Mouse (Mus musculus): ENCODE measurements around the gene Arhgap9. TPM values are rescaled to one million over a fixed set of nuclear protein-coding genes. Genes with fewer than 3 reads are reported as not detected.

Arhgap9 gene
- polyA plus RNA-seq (2015; fragmentation: Nextera tagmentation; extraction: Ambion mirVana), result 2.5 and 2.6 TPM in 2 replicates

DNA sequence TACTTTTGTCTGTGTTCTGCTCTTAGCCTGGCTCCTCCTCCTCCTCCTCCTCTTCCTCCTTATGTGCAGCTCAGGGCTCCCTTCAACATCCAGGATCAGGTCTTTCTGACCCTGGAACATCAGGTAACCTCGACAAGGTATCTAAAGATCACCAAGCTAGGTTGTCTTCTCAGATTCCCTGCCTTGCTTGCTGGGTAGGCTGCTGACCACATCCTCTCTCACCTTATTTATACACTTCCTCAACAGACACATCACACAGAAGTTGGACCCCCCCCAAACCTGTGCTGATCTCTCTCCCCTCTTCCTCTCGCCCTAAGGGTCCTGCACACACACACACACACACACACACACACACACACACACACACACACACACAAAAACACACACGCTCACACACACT, at the start of gene Arhgap9:
Gene Arhgap9 (plus strand): TSS at position 344 of the 400 bp plus-strand sequence.
- Histone ChIP-seq H3K9me3 (ENCODE audit: low read length) (no peaks in the 10 kb centered on the region), H3K27ac (ENCODE audit: low read length) (no peak within 1 kb of the TSS), H3K4me2 (replicated peaks; ENCODE audit: low read depth, low read length) (no peak within 1 kb of the TSS), H3K36me3 (ENCODE audit: insufficient read depth, low read length) (no peaks in the 10 kb centered on the region), H3K9ac (replicated peaks; ENCODE audit: low read length) (no peak within 1 kb of the TSS), H3K4me1 (ENCODE audit: insufficient read depth, low read length) (peaks cover 12% of the 10 kb centered on the region), H3K27me3 (ENCODE audit: insufficient read depth, low read length) (peaks cover 25% of the 10 kb centered on the region), H3K4me3 (ENCODE audit: low read length) (no peak within 1 kb of the TSS)
- WGBS, result 70% methylated on average over 3 of the region's 3 CpGs
- ATAC-seq (ENCODE audit: low FRiP score, low TSS enrichment), result no peak

DNA sequence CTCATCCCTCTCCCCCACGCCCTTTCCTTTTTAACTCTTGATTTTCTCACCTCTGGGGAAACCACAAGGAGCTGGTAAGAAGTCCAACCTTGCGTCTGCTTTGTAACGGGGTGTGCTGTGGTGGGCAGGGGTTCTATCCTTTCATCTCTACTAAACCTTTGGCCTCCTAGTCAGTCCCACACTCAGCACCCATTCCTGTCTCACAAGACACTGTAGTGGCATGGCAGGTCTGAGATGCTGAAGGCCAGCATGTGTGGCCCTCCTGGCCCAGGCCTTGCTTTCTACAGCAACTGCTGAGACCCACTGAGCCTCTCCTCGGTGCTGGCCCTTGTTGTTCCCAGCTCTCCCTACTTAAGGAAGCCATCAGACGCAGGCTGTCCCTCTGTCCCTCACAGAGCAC, 49.4 kb upstream of the Arhgap9 start:
- Histone ChIP-seq H3K27ac (ENCODE audit: low read length) (no peak overlapping the region), H3K36me3 (ENCODE audit: insufficient read depth, low read length) (peaks cover 45% of the 10 kb centered on the region), H3K9ac (replicated peaks; ENCODE audit: low read length) (no peak overlapping the region), H3K4me1 (ENCODE audit: insufficient read depth, low read length) (peaks cover 4% of the 10 kb centered on the region), H3K27me3 (ENCODE audit: insufficient read depth, low read length) (no peaks in the 10 kb centered on the region), H3K4me2 (replicated peaks; ENCODE audit: low read depth, low read length) (no peak overlapping the region), H3K9me3 (ENCODE audit: low read length) (no peaks in the 10 kb centered on the region), H3K4me3 (ENCODE audit: low read length) (no peak overlapping the region)
- no peak for ATAC-seq (ENCODE audit: low FRiP score, low TSS enrichment)
- WGBS, result 85% methylated on average over 5 of the region's 5 CpGs

DNA sequence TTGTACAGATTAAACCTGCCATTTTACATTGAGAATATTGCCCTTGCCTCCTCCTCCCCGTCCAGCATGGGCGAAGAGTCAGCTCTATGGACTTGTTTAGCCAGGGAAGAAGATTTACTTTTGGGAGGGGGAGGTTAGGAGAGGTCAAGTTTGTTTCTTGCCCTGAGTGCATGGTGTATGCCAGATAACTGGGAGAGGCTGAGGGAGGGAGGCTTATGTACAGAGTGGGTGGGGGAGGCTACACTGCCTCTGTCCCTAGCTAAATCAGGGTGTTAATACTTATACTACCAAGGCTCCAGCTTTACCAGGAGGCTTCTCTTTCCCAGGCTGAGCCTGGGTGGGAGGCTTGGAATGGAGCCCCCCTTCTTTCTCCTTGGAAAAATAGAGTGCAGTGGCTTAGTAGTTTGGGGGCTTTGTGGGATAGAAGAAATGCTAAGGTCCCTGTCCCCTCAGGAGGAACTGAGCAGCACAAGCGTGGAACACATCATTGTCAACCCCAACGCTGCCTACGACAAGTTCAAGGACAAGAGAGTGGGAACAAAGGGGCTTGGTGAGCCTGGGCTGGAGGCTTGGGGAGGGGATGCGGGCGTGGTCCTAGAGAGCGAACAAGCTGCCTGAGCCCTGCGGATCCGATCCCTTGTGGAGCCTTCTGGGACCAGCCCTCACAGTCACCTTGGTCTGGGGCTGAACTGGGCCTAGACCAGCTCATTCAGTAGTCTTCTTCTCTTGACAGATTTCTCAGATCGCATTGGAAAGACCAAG, 47.3 kb upstream of the Arhgap9 start:
- 88% methylated on average over 11 of the region's 11 CpGs for WGBS
- Histone ChIP-seq H3K4me2 (replicated peaks; ENCODE audit: low read depth, low read length) (no peak overlapping the region), H3K9me3 (ENCODE audit: low read length) (no peaks in the 10 kb centered on the region), H3K27ac (ENCODE audit: low read length) (no peak overlapping the region), H3K9ac (replicated peaks; ENCODE audit: low read length) (no peak overlapping the region), H3K4me1 (ENCODE audit: insufficient read depth, low read length) (no peaks in the 10 kb centered on the region; the same call in 1 of the 2 replicates), H3K4me3 (ENCODE audit: low read length) (no peak overlapping the region), H3K27me3 (ENCODE audit: insufficient read depth, low read length) (no peaks in the 10 kb centered on the region), H3K36me3 (ENCODE audit: insufficient read depth, low read length) (peaks cover 51% of the 10 kb centered on the region)
- ATAC-seq (ENCODE audit: low FRiP score, low TSS enrichment), result no peak

DNA sequence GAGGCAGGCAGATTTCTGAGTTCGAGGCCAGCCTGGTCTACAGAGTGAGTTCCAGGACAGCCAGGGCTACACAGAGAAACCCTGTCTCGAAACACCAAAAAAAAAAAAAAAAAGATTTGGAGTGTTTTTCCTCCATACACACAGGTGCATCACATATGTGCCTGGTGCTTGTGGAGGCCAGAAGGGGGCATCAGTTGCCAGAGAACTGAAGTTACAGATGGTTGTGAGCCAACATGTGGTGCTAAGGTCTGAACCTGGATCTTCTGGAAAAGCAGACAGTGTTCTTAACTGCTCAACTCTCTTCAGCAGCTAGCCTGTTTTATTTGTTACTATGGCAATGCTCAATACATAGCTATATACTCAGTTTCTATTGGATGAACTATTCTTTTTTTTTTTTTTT, 42.0 kb upstream of the Arhgap9 start:
- Histone ChIP-seq H3K36me3 (ENCODE audit: insufficient read depth, low read length) (peaks cover 81% of the 10 kb centered on the region), H3K4me2 (replicated peaks; ENCODE audit: low read depth, low read length) (no peak overlapping the region), H3K27me3 (ENCODE audit: insufficient read depth, low read length) (no peaks in the 10 kb centered on the region), H3K4me1 (ENCODE audit: insufficient read depth, low read length) (no peaks in the 10 kb centered on the region; the same call in 1 of the 2 replicates), H3K9ac (replicated peaks; ENCODE audit: low read length) (no peak overlapping the region), H3K4me3 (ENCODE audit: low read length) (no peak overlapping the region), H3K9me3 (ENCODE audit: low read length) (no peaks in the 10 kb centered on the region), H3K27ac (ENCODE audit: low read length) (no peak overlapping the region)
- ATAC-seq (ENCODE audit: low FRiP score, low TSS enrichment), result no peak
- WGBS, result 95% methylated on average over 2 of the region's 2 CpGs

DNA sequence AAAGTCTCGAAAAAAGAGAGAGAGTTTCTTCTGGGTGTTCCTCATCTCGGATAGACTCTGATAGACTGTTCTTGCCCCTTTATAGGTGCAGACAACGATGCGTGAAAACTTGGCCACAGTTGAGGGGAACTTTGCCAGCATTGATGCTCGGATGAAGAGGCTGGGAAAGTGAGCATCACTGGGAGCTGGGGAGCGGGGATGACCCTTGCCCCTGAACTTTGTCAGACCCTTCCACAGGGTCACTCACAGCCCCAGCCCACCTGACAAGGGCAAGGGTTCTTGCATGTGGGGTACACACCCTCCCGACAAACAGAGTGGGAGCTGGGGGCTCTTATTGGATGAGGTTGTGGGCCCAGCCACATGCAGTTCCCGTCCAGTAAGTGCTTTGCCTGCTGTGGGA, 40.4 kb upstream of the Arhgap9 start:
- 82% methylated on average over 8 of the region's 8 CpGs for WGBS
- H3K9me3 ChIP-seq (ENCODE audit: low read length), result no peaks in the 10 kb centered on the region
- no peak for ATAC-seq (ENCODE audit: low FRiP score, low TSS enrichment)

DNA sequence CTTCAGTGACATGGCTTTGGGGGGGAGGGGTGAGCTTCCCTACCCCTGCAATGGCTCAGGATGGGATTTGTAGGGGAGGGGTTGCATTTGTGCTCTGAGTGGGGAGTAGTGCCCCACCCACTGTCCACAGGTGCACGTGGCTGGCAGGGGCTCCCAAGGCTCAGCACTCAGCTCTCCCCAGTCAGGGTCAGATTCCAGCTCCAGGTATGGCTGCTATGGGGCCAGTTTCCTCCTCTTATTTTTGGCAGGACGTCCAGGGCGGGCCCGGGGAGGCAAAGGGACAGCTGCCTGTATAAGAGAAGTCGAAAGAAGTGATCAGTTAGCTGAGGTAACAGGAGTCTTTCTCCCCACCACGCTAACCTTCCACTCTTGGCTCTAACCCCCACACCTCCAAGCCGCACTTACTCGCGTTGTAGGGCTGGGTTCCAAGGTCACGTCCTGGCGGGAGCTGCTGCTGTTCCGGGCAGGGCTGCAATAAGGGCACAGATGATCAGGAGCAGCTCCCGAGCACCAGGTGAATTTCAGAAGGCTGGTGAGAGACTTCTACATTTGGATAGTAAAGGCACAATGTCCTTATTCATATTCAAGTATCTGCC, 39.0 kb upstream of the Arhgap9 start:
- H3K4me3 ChIP-seq (ENCODE audit: low read length), result no peak overlapping the region
- 80% methylated on average over 13 of the region's 13 CpGs for WGBS
- no peaks in the 10 kb centered on the region for H3K9me3 ChIP-seq (ENCODE audit: low read length)
- H3K4me1 ChIP-seq (ENCODE audit: insufficient read depth, low read length), result peaks cover 23% of the 10 kb centered on the region
- H3K36me3 ChIP-seq (ENCODE audit: insufficient read depth, low read length), result peaks cover 74% of the 10 kb centered on the region
- ATAC-seq (ENCODE audit: low FRiP score, low TSS enrichment), result no peak
- no peak overlapping the region for H3K4me2 ChIP-seq (replicated peaks; ENCODE audit: low read depth, low read length)
- H3K9ac ChIP-seq (replicated peaks; ENCODE audit: low read length), result no peak overlapping the region
- no peaks in the 10 kb centered on the region for H3K27me3 ChIP-seq (ENCODE audit: insufficient read depth, low read length)
- no peak overlapping the region for H3K27ac ChIP-seq (ENCODE audit: low read length)

More for the DNA sequence above, 40.4 kb upstream of the Arhgap9 start:
- H3K4me2 ChIP-seq (replicated peaks; ENCODE audit: low read depth, low read length), result no peak overlapping the region
- H3K9ac ChIP-seq (replicated peaks; ENCODE audit: low read length), result no peak overlapping the region
- no peaks in the 10 kb centered on the region for H3K27me3 ChIP-seq (ENCODE audit: insufficient read depth, low read length)
- no peak overlapping the region for H3K27ac ChIP-seq (ENCODE audit: low read length)
- peaks cover 81% of the 10 kb centered on the region for H3K36me3 ChIP-seq (ENCODE audit: insufficient read depth, low read length)
- H3K4me3 ChIP-seq (ENCODE audit: low read length), result no peak overlapping the region
- H3K4me1 ChIP-seq (ENCODE audit: insufficient read depth, low read length), result peaks cover 9% of the 10 kb centered on the region

DNA sequence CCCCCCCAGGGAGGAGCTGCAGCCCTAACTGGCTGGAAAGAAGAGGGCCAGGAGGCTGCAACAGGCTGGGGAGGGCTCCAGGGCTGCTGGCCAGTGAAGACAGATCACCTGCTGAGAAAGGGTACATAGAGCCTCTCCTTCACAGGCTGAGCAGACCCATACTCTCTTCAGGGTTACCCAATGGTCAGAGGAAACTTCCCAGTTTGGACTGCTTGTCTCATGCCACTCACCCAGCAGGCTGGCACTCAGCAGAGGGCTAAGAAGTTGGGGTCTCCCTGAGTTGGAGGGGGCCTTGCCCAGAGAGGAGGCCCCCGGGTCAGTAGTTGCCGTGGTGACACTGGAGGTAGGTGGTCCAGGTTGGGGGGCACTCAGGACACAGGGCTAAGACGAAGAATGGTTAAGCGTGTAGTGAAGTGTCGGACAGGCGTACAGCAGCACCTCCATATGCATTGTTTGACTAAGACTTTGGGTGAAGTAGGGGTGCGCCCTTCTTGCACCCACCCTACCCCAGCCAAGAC, 37.6 kb upstream of the Arhgap9 start:
- peaks cover 27% of the 10 kb centered on the region for H3K4me1 ChIP-seq (ENCODE audit: insufficient read depth, low read length)
- no peak for ATAC-seq (ENCODE audit: low FRiP score, low TSS enrichment)

DNA sequence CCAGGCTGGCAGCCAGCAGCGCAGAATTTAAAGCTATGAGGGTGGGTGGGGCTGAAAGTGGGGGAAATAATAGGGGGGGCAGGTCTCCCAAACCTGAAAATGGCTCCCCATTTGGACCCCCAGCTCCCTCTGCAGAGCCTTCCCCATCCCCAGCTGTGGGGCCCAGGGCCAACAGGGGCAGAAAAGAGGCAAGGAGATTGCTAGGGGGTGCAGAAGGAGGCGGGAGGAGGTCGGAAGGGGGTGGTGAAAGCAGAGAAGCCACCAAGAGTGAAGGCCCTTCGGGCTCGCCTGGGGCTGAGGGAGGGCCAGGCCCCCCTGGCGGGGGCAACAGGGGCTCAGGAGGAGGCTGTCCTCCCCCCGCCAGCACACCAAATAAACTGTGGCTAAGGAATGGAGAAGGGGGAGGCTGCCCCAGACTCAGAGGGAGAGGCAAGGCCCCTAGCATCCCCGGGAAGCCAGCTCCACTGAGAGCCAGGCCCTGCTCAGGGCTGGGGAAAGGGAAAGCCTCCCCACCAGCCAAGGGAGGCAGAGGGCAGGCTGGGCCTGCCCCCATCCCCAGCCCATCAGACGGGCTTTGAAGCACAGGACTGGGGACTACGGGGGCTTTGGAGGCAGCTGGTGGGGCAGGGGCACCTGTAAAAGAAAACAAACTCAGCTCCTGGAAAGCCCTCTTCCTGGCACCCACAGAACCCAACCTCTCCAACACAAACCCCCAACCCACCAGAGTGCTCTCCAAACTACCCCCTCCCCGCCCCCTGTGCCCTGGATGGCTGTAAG, 36.9 kb upstream of the Arhgap9 start:
- Histone ChIP-seq H3K27ac (ENCODE audit: low read length) (no peak overlapping the region), H3K36me3 (ENCODE audit: insufficient read depth, low read length) (peaks cover 61% of the 10 kb centered on the region), H3K4me1 (ENCODE audit: insufficient read depth, low read length) (peaks cover 35% of the 10 kb centered on the region), H3K4me2 (replicated peaks; ENCODE audit: low read depth, low read length) (no peak overlapping the region), H3K9me3 (ENCODE audit: low read length) (no peaks in the 10 kb centered on the region), H3K27me3 (ENCODE audit: insufficient read depth, low read length) (no peaks in the 10 kb centered on the region), H3K4me3 (ENCODE audit: low read length) (no peak overlapping the region), H3K9ac (replicated peaks; ENCODE audit: low read length) (peak overlapping the region; percentile 14; the same call in 1 of the 2 replicates)
- no peak for ATAC-seq (ENCODE audit: low FRiP score, low TSS enrichment)
- 75% methylated on average over 11 of the region's 11 CpGs for WGBS

More for the DNA sequence above, 37.6 kb upstream of the Arhgap9 start:
- Histone ChIP-seq H3K27me3 (ENCODE audit: insufficient read depth, low read length) (no peaks in the 10 kb centered on the region), H3K27ac (ENCODE audit: low read length) (no peak overlapping the region), H3K4me3 (ENCODE audit: low read length) (no peak overlapping the region), H3K9me3 (ENCODE audit: low read length) (no peaks in the 10 kb centered on the region), H3K4me2 (replicated peaks; ENCODE audit: low read depth, low read length) (no peak overlapping the region), H3K36me3 (ENCODE audit: insufficient read depth, low read length) (peaks cover 68% of the 10 kb centered on the region), H3K9ac (replicated peaks; ENCODE audit: low read length) (no peak overlapping the region)
- 93% methylated on average over 7 of the region's 7 CpGs for WGBS

DNA sequence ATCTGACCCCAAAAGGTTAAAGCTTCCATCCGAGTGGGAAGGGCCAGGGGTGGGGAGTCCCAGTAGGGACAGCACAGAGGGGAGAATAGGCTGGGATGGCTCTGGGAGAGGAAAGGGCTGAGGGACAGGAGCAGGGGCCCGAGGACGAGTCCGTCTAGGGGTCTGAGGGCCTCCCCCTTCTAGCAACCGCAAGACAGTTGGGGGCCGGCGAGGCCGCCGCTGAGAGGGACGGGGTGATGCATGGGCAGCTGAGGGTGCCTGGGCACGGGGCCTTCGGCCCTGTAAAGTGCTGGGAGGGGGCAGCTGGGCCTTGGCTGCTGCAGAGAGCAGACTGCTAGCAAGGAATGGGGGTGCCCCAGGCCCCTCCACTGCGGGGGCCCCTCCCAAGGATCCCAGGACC, 36.1 kb upstream of the Arhgap9 start:
- Histone ChIP-seq H3K4me1 (ENCODE audit: insufficient read depth, low read length) (peaks cover 36% of the 10 kb centered on the region), H3K36me3 (ENCODE audit: insufficient read depth, low read length) (peaks cover 55% of the 10 kb centered on the region), H3K27ac (ENCODE audit: low read length) (no peak overlapping the region), H3K27me3 (ENCODE audit: insufficient read depth, low read length) (no peaks in the 10 kb centered on the region), H3K4me3 (ENCODE audit: low read length) (no peak overlapping the region), H3K9me3 (ENCODE audit: low read length) (no peaks in the 10 kb centered on the region), H3K9ac (replicated peaks; ENCODE audit: low read length) (peak overlapping the region; percentile 14; the same call in 1 of the 2 replicates), H3K4me2 (replicated peaks; ENCODE audit: low read depth, low read length) (no peak overlapping the region)
- ATAC-seq (ENCODE audit: low FRiP score, low TSS enrichment), result no peak
- 77% methylated on average over 13 of the region's 13 CpGs for WGBS

Data from kidney, embryonic 16.5 days (tissue).